Mouse (Mus musculus) heart, postnatal 36 days (tissue): ENCODE measurements at regions not wholly inside any gene's neighbourhood (a gene's known extent, or its start where the extent isn't known, plus 50 kb on each side); places are given as distances from the start of the nearest gene placed in this dataset.

Source experiments
- DNase-seq, 2 experiments: peaks; one replicate each; pipeline ENCODE4 v3.0.0; 2021 to 2022
- intact Hi-C: fragments of 180-260 bp; cut with DNase I; formaldehyde crosslinking; loops from one replicate; pipeline ENCODE4 v1.15.1; 2025

GRCm38 (mm10) chr1:41054426-41054955 lies 249.1 kb downstream of the Tmem182 start:
- no peak for DNase-seq
- intact Hi-C loops: no loop called here

DNA sequence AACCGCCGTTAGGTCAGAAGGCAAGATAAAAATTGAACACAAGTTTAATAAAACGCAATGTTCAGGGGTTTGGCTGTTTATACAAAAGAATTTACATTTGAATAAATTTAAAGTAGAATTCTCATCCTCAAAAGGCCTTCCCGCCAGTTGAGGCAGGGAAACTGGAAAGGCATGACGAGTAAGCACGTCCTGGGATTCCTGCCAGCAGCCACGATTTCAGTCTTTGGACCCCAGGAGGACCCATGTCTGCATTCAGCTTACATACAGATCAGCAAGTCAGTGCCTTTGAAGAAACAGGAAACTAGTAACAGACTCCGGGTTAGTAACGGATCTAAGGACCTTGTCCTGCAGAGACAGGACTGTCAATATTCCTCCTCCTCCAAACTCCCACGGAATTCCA lies 250.4 kb downstream of the Tmem182 start:
- intact Hi-C loops: no loop called here
- DNase-seq: no peak

DNA sequence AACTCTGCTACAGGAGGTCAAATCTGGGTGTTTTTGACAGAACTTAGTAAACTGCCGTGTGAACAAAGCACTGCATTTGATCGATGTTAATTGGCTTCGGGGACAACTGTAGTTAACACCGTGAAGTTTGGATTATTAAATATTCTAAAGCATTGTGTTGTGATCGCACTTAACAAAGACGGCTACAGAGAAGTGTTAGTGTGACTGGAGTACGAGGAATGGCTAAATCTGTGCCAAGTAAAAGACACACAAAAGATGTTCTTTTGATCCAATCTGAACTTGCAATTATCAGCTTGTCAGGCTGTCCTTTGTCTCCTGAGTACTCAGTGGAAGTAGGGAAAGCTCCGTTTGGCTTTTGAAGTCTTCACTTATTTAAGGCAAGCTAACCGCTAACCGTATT lies 259.7 kb downstream of the Tmem182 start:
- no peak for DNase-seq
- intact Hi-C loops: no loop called here

DNA sequence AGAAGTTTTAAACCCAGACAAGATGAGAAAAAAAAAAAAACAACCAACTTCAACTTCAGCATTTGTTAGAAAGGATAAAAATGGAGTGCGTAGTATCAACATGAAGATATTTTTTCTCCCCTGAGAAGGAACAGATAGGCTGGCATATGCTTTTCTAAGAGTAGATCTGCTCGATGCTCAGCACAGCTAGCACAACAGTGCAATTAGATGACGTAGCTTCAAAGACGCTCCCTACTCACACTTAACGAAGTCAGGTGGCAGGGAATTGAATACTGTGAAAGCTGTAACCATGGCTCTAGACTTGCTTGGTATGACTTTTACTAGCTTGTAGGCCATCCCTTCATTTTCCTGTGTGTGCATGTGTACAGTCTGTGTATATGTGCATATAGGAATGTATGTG lies 299.5 kb downstream of the Tmem182 start:
- intact Hi-C loops: no loop called here
- no peak for DNase-seq

DNA sequence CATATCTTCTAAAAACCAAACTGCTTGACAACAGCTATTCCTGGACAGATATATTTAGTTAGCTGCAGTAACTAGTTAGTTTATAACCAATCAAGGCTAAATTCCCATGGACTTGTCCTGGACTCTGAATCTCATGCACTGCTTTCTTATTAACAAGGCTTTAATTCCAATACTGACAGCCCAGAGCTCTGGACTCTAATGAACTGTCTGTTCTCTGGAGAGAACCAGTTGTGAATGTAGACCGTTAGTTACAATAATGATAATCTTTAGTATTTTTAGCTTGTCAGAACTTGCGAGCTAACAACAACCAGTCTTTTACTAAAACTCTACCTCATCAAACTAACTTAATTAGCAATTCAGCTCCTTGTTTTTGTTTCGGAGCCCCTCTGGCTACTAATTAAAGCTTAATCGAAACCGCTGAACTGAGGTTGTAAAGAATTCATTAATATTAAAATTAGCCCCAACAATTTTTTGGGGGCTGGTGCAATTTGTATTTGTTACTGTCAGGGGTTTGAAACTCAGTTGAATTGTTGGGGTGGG lies 316.3 kb downstream of the Tmem182 start:
- DNase-seq: no peak
- intact Hi-C loops: no loop called here

GRCm38 (mm10) chr1:41131410-41131809 lies 326.0 kb downstream of the Tmem182 start:
- intact Hi-C loops: no loop called here

DNA sequence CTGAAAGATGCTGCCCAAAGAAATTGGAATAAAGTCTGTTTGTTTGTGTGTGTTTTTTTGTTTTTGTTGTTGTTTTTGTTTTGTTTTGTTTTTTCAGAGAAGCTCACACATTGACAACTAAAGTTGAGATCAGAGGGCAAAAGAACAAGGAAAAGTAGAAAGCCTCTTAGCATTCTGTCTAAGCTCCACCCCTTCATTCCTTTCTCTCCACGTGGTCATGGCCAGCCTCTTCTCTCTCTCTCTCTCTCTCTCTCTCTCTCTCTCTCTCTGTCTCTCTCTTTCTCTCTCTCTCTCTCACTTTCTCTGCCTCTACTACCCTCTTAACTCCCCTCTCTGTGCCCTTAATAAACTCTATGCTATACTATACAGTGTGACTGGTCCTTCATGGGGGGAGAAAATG lies 327.7 kb downstream of the Tmem182 start:
- intact Hi-C loops: no loop called here
- DNase-seq: no peak

More at GRCm38 (mm10) chr1:41131410-41131809, 326.0 kb downstream of the Tmem182 start:
- DNase-seq: no peak

DNA sequence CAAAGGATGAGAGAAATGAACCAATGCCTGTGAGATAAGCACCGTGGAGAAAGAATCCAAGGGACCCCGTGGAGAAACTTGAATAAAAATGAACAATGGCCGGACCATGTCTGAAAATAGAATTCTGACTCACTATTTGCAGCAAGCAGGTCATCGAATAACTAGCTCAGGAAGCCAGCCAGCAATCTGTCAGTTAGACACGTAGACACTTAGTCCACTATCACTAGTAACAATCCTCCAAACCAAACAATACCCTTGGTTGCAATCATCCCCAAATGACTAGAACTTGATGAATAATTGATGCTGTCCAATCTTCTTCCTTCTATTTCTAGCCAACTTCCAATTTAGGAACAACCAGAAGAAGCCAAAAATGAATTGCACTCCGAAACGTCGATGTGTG lies 328.5 kb downstream of the Tmem182 start:
- intact Hi-C loops: no loop called here
- peak in 1 of 2 experiments; percentile 3 for DNase-seq

- intact Hi-C loops: no loop called here
- DNase-seq: no peak
Observed at GRCm38 (mm10) chr1:41139725-41140124, 334.3 kb downstream of the Tmem182 start.

DNA sequence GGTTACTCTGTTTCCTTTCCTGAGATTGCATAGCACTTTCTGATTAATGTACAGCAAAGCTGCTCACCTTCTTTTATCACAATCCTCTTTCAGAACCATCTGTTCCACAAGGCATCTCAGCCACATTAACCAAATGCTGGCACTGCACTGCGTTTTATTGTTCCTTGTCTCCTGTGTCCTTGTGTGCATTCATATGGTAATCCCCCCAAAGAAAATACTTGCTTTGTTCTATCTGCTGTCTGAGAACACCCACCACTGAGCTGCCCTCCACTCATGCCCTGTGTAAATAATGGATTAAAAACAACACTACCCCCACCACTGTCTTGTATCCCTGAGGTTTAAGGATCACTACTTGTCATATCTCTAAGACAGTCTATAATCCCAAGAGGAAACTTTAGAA lies 335.1 kb downstream of the Tmem182 start:
- intact Hi-C loops: no loop called here
- no peak for DNase-seq

- intact Hi-C loops: no loop called here
Observed at GRCm38 (mm10) chr1:41141992-41142391, 336.6 kb downstream of the Tmem182 start.

DNA sequence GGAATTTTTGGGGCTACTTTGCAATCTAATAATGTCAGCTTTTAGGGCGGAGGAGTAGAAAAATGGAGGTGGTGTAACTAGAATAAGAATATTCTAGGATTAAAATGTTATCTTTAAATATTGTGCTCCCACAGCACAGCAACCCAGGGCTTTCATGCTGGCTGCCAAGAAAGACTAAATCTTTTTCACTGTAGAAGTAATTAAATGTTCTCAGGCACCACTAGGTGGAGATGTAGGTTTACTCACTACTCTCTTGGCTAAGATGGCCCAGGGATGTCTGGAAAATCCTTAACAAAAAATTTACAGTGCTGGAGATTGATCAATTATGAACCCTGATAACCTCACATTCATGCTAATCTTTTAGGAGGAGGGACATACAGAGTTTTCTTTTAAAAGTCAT lies 347.1 kb downstream of the Tmem182 start:
- intact Hi-C loops: loop anchor here (5.0 kb wide), 1 partner anchor 1560 kb away; no protein-coding TSS in a partner anchor

More at GRCm38 (mm10) chr1:41141992-41142391, 336.6 kb downstream of the Tmem182 start:
- no peak for DNase-seq

DNA sequence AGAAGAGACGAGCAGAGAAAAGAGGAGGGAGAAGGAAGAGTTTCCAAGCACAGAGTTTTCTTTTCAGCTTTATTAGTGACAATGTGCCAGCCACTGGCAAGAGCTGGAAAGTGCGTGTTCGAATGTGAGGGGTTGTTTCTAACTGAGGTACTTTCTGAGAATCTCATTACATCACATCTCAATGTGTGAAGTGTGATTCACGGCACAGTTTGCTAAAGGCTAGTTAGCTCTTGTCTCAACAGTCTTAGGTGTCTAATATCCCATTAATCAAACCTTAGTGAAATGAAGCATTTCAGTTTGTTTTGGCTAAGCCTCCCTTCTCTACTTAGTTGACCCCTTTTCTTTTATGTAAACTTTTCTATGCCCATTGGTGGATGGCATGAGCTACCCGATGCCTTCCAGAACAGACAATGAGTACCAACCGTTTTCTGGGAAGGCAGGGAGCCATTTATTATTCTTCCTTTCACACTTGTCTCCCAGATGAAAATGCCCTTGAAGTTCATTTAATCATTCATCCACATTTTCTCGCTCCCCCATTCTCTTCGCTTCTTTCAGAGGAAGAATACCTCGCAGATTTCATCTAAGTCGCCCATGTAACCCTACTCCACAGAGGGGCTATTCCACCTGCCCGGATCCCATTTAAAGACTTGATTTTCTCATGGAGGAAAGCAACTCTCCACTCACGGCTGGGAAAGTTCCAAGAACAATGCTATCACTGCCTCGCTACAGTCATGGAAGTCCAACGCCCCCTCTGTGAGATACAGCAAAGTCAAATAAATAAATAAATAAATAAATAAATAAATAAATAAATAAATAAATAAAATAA lies 348.0 kb downstream of the Tmem182 start:
- intact Hi-C loops: loop anchor here (5.0 kb wide), 1 partner anchor 1559 kb away; no protein-coding TSS in a partner anchor
- no peak for DNase-seq

More for the DNA sequence above, 347.1 kb downstream of the Tmem182 start:
- no peak for DNase-seq

GRCm38 (mm10) chr1:41154198-41154597 lies 348.8 kb downstream of the Tmem182 start:
- intact Hi-C loops: loop anchor here (5.0 kb wide), 1 partner anchor 1558 kb away; no protein-coding TSS in a partner anchor
- no peak for DNase-seq

- intact Hi-C loops: no loop called here
- DNase-seq: no peak
Observed at GRCm38 (mm10) chr1:41156946-41157345, 351.5 kb downstream of the Tmem182 start.

GRCm38 (mm10) chr1:41157651-41158513 lies 352.5 kb downstream of the Tmem182 start:
- intact Hi-C loops: no loop called here
- DNase-seq: no peak

GRCm38 (mm10) chr1:41165878-41166786 lies 360.7 kb downstream of the Tmem182 start:
- intact Hi-C loops: no loop called here
- DNase-seq: no peak

- DNase-seq: no peak
- intact Hi-C loops: no loop called here
Observed at GRCm38 (mm10) chr1:41166787-41167420, 361.5 kb downstream of the Tmem182 start.

GRCm38 (mm10) chr1:41186991-41187390 lies 381.6 kb downstream of the Tmem182 start:
- DNase-seq: no peak

More at GRCm38 (mm10) chr1:41186991-41187390, 381.6 kb downstream of the Tmem182 start:
- intact Hi-C loops: no loop called here
